Mouse (Mus musculus) CD4-positive, CD25-positive, alpha-beta regulatory T cell, adult 2 months (primary cell): ENCODE measurements at regions not wholly inside any gene's neighbourhood (a gene's known extent, or its start where the extent isn't known, plus 50 kb on each side); places are given as distances from the start of the nearest gene placed in this dataset.

Source experiments
- DNase-seq: peaks from one replicate; pipeline ENCODE4 v3.0.0-alpha.2; 2012; ENCODE audit warnings: low read depth, low spot score

DNA sequence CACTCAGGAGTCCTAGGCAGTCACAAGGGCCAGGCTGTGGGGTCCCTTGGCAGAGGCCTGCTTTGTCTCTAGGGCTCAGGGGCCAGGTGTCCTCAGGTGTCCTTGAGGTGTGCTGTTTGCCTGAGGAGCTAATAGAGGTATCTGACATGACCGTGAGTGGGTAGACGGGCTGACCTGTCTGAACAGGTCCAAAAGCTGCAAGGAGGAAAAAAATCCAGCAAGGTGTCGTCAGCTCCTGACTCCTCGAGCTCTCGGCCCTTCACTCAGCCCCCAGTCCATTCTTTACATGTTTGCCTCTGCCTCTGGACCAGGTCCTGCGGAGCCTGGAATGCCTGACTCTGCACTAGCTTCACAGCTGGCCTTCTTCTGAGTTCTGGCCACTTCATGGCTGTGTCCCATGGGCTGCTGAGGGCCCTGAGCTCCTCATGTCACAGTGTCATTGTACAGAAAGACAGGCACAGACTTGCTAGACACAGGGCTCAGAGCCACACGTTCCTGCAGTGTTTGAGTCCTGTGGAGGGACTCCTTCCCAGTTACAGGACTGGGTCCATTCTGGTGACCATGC, 51.9 kb upstream of the Haao start:
- no peak for DNase-seq

- no peak for DNase-seq
Measured at GRCm38 (mm10) chr17:83898531-83898930, 50.8 kb upstream of the Haao start.
